Mouse (Mus musculus) heart, postnatal 25 days (tissue): ENCODE data around the gene Fsd1l. TPM values are rescaled to one million over a fixed set of nuclear protein-coding genes. Genes with fewer than 3 reads are reported as not detected.
"Not testable (repeated sequence)": the region's sequence is repeated elsewhere in the genome, so short reads cannot be mapped to it uniquely, and the experiment has no call there.

Experiments
- DNase-seq: peaks from one replicate; pipeline ENCODE4 v3.0.0; 2022; ENCODE audit warnings: low spot score
- intact Hi-C: fragments of 180-260 bp; cut with DNase I; formaldehyde crosslinking; loops from one replicate; pipeline ENCODE4 v1.15.1; 2025
- total RNA-seq, 2 experiments: library from RNA; stranded (reverse); gene quantifications; 2 replicates each; pipeline ENCODE4 v1.2.3; 2021

Fsd1l gene
- total RNA-seq, 2 experiments from 2014 or later = 46.3 to 46.8 TPM

DNA sequence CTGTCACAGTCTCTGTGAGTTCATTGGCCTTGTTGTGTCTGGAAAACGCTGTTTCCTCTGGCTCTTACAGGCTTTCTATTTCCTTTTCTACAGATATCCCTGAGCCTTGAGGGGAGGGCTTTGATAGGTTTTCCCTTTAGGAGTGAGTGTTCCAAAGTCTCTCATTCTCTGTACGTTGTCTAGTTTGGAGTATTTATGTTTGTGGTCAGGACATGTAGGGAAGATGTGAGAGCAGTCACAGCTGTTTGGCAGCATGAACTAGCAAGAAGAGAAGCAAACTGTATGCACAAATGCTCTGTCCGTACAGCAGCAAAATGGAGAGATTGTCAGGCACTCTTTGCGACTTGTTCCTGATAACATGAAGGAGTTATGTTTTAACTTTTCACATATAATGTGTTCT lies 86.3 kb downstream of the Fsd1l start:
- intact Hi-C loops = no loop called here
- DNase-seq = no peak

DNA sequence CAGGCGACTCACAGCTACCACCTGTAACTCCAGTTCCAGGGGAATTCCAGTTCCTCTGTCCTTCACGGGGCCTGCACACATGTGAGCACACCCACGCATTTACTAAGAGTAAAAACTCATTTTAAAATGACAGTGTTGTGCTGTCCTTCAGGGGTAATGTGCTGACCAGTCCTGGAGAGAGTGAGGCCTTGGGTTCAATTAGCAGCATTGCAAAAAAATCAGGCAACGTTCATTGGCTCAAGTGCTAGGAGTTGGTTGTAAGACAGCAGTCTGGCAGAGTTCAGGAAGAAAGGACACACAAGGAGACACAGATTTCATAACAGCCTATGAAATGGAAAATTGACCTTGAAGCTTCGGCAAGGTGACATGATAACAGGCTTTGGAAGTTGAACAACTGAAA lies 87.0 kb downstream of the Fsd1l start:
- no peak for DNase-seq
- intact Hi-C loops = no loop called here

DNA sequence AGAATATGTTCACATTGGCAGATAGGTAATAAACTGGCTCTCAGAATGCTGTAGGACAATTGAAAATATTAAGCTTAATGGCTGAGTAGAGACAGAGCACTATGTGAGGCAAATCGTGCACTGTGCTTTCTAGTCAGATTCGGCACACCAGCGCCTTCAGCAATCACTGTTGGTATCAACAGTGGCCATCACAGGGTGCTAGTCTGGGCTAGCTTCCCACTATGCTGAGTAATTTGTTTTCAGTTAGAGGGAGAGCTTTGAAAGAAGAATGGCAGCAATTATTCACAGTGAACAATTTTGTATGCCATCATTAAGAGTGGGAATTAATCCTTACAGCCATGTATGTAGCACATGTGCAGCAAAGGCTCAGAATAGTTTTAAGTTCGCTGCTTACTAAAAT lies 91.2 kb downstream of the Fsd1l start:
- intact Hi-C loops = no loop called here

GRCm38 (mm10) chr4:53726100-53726499 lies 94.8 kb downstream of the Fsd1l start:
- DNase-seq, intact Hi-C loops: not testable (repeated sequence)

More for the DNA sequence above, 91.2 kb downstream of the Fsd1l start:
- no peak for DNase-seq

DNA sequence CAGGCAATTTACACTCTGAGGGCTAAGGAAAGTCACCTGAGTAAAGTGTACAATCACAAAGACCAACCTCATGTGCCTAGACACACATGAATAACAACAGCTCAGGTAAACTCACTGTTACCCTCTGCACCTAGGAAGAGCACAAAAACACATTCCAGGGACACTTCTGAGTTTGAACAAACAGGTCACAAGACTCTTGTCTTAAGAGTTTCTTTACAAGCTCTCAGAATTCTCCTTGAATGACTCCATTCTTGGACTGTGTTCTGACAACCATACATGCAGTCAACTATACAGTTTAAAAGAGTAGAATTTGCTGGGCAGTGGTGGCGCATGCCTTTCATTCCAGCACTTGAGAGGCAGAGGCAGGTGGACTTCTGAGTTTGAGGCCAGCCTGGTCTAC lies 96.8 kb downstream of the Fsd1l start:
- intact Hi-C loops = no loop called here
- DNase-seq = no peak

- no peak for DNase-seq
- intact Hi-C loops = loop anchor here (1.0 kb wide), 1 partner anchor 180 kb away; no protein-coding TSS in a partner anchor
Measured at GRCm38 (mm10) chr4:53738956-53739616, 107.8 kb downstream of the Fsd1l start.

DNA sequence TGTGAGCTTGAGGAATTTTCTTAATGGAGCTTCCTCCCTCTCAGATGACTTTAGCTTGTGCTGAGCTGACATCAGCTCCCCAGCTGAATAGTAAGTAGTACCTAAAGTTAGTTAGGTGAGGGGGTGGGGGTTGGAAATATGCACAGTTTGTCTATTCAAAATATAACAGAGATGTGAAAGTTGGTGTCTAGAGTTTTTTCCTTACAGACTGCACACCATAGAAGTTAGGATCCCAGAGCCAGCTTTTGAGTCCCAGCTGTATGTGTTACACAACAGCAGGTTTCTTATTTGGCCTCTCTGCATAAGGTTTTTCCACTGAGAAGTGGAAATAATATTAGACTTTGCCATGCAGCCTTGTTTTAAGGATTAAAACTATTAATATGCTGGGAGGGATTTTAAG lies 118.6 kb downstream of the Fsd1l start:
- no peak for DNase-seq
- intact Hi-C loops = no loop called here

DNA sequence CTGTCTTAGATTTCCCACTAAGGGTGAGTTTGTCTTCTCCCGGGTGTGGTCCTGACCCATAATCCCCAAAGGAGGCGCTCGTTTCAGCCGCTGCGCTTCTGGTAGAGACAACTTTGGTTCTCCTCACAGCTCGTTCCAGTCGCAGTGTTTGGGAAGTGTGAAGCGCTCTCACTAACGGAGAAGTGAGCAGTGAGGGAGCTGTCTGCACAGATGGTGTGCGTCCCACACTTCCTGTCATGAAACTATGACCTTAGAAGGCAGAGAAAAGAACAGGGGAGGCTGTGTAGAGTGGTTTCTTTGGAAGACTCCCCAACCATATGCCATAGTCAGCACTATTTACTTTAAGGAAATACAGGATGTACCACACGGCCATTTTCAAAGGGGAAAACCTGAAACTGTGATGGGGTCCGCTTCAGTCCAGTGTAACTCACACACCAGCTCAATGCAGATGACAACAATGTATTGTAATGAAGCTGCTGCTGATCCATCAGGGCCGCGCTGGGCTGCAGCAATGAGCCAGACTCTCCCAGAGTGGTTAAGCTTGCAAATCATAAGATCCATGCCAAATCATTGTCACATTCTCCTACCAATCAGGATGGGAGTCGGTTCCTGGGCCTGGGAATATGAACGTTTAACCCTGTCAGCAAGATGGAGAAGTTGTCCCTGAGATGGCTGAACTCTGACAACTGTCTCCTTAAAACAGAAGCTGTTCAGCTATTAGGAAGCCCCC lies 119.3 kb downstream of the Fsd1l start:
- no peak for DNase-seq
- intact Hi-C loops = no loop called here

Other genes starting within 250 kb of the Fsd1l start
- gene Slc44a1, start 191.1 kb upstream of the Fsd1l start, total RNA-seq = 10 to 100 TPM; 30.8 to 34.6 TPM
- 10 to 100 TPM; 15.7 to 17.4 TPM for gene Fktn, start 82.5 kb downstream of the Fsd1l start, total RNA-seq
- under 1 TPM in 1 of 2 experiments, not detected in 1; 0.16 TPM for gene Tal2, start 148.2 kb downstream of the Fsd1l start, total RNA-seq
- gene Tmem38b, start 194.6 kb downstream of the Fsd1l start, total RNA-seq = 10 to 100 TPM; 18.2 to 19.3 TPM